ENCODE assay signal across 9 mouse cellular contexts in the genomic region with DNA sequence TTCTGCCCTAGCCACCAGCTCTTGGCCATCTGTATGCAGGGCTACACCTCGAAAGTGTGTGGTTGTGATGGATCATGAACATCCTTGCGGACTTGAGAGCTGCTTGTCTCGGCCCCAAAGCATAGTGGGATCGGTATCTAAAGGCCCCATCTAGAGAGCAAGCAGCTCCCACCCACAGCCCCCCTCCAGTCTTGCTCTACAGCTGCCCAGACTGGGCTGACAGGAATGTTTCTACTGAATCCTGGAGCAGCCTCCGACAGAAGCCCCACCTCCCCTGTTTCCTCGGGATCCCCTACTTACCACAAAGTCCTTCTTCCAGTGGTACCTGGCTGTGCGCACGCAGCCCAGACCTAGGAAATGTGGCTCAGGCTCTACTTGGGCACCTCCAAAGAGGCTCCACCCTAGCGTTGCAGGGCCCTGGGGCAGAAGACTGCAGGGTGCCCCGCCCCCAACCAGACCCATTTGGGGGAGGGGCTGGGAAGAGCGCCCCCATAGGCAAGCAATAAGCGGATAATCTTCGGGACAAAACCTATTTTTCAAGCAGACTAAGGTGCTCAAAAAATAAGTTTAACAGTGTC. TPM values are rescaled to one million over a fixed set of nuclear protein-coding genes. Genes with fewer than 3 reads are reported as not detected.
DNase-seq lines count a peak whose midpoint lies in the region; ATAC-seq and TF ChIP-seq lines count a peak whose summit lies in the region.
"Had no signal": no experiment of that assay in that cellular context is flagged by ENCODE, and none has a peak within 500 bp of the region (broad histone marks: within the 10 kb centered on the region; RNA-seq: fewer than 3 reads in every experiment).

Sult5a1 (minus strand) TSS at position 428 of the 578 bp plus-strand sequence.

- DNase-seq in kidney, adult 8-10 months: no peak
- peak; percentile 33 for DNase-seq in embryo, embryonic 10.5 days (ENCODE audit: low spot score)
- DNase-seq in liver, adult 2 months (ENCODE audit: extremely low read depth, low read depth, low spot score): no peak
- DNase-seq in cerebellum, postnatal 14 days: no peak
- DNase-seq: right cerebral cortex, postnatal 4 days had no signal

- no peaks in the 10 kb centered on the region for H3K36me3 ChIP-seq in kidney, embryonic 15.5 days
- no peaks in the 10 kb centered on the region for H3K36me3 ChIP-seq in forebrain, embryonic 13.5 days (ENCODE audit: poor library complexity, severe bottlenecking)
- H3K36me3 ChIP-seq in liver, adult 2 months (ENCODE audit: control insufficient read depth, insufficient read depth, low read length): no peaks in the 10 kb centered on the region

- TF ChIP-seq CTCF in liver, adult 2 months (IDR thresholded peaks at IDR 0.05; ENCODE audit: low read depth, low read length): no peak

- TF ChIP-seq POLR2A in liver, adult 2 months (IDR thresholded peaks at IDR 0.05; ENCODE audit: extremely low read depth, insufficient read depth, low read length): no peak

- peak within 1 kb of the TSS; percentile 21 for H3K4me3 ChIP-seq in kidney, embryonic 15.5 days (replicated peaks)
- no peak within 1 kb of the TSS for H3K4me3 ChIP-seq in forebrain, embryonic 13.5 days
- no peak within 1 kb of the TSS for H3K4me3 ChIP-seq in liver, adult 2 months (ENCODE audit: insufficient read depth, low read depth, low read length)

- peaks cover 21% of the 10 kb centered on the region for H3K4me1 ChIP-seq in kidney, embryonic 15.5 days
- H3K4me1 ChIP-seq in forebrain, embryonic 13.5 days: no peaks in the 10 kb centered on the region
- peaks cover 15% of the 10 kb centered on the region for H3K4me1 ChIP-seq in liver, adult 2 months (ENCODE audit: control insufficient read depth, insufficient read depth, low read length)

- H3K27me3 ChIP-seq in kidney, embryonic 15.5 days: no peaks in the 10 kb centered on the region
- no peaks in the 10 kb centered on the region for H3K27me3 ChIP-seq in forebrain, embryonic 13.5 days
- no peaks in the 10 kb centered on the region for H3K27me3 ChIP-seq in liver, adult 2 months (ENCODE audit: control insufficient read depth, insufficient read depth, low read length)

- WGBS in kidney, embryonic 15.5 days: 33% methylated on average over 13 of the region's 13 CpGs
- 30% methylated on average over 13 of the region's 13 CpGs for WGBS in forebrain, embryonic 13.5 days
- 57% methylated on average over 13 of the region's 13 CpGs for WGBS in liver, adult 2 months

- H3K4me2 ChIP-seq in kidney, embryonic 15.5 days: peak within 1 kb of the TSS; percentile 45
- peak within 1 kb of the TSS; percentile 22; the same call in 1 of the 2 replicates for H3K4me2 ChIP-seq in forebrain, embryonic 13.5 days

- H3K9ac ChIP-seq in kidney, embryonic 15.5 days: 0 out of 2 replicates have a peak within 1 kb of the TSS, but pooled peaks have one; percentile 2
- no peak within 1 kb of the TSS for H3K9ac ChIP-seq in forebrain, embryonic 13.5 days
- H3K9ac ChIP-seq in liver, adult 2 months (ENCODE audit: low read depth, low read length): peak within 1 kb of the TSS; percentile 58

- H3K9me3 ChIP-seq in kidney, embryonic 15.5 days (replicated peaks): no peaks in the 10 kb centered on the region
- no peaks in the 10 kb centered on the region for H3K9me3 ChIP-seq in forebrain, embryonic 13.5 days (replicated peaks)

- H3K27ac ChIP-seq in kidney, embryonic 15.5 days: no peak within 1 kb of the TSS
- H3K27ac ChIP-seq in forebrain, embryonic 13.5 days: no peak within 1 kb of the TSS
- peak within 1 kb of the TSS; percentile 92 for H3K27ac ChIP-seq in liver, adult 2 months (replicated peaks; ENCODE audit: insufficient read depth, low read depth, low read length)

- H3K79me2 ChIP-seq in liver, adult 2 months (ENCODE audit: control insufficient read depth, insufficient read depth, low read length): no peaks in the 10 kb centered on the region

- ATAC-seq in kidney, embryonic 15.5 days (replicated peaks; ENCODE audit: low FRiP score): 0 out of 2 replicates have a peak, but pooled peaks have one; percentile 49
- no peak for ATAC-seq in forebrain, embryonic 13.5 days
- no peak for ATAC-seq in megakaryocyte, adult 5-6 weeks (ENCODE audit: poor library complexity, severe bottlenecking)
- ATAC-seq in megakaryocyte progenitor cell, adult 5-6 weeks (replicated peaks; ENCODE audit: poor library complexity): no peak

RNA-seq across cellular contexts. Expression of gene Sult5a1, which starts in this region (rescaled TPM):
- polyA plus RNA-seq in kidney, embryonic 15.5 days (2015; fragmentation: Nextera tagmentation; extraction: Ambion mirVana): 9.5 and 12.7 TPM in 2 replicates
- polyA plus RNA-seq in forebrain, embryonic 13.5 days (2015; fragmentation: Nextera tagmentation; extraction: Ambion mirVana): 0.40 and 0.44 TPM in 2 replicates
- 15.5 and 29.8 TPM in 2 replicates for total RNA-seq in liver, adult 2 months (2014; rRNA removed)
- polyA plus RNA-seq in liver, adult 2 months (2012; rRNA removed): 62.7 and 154 TPM in 2 replicates
- total RNA-seq in megakaryocyte, adult 5-6 weeks (2015): not detected in 2 replicates
- total RNA-seq in megakaryocyte, adult 5-6 weeks (2017): not detected in 2 replicates
- total RNA-seq in megakaryocyte progenitor cell, adult 5-6 weeks (2015): not detected in 2 replicates
- not detected in 2 replicates for total RNA-seq in megakaryocyte progenitor cell, adult 5-6 weeks (2017)

Comparison
In these comparisons a context has a peak if more than half of its experiments do, and no peak if none do; other contexts are left out.
1. RNA of gene Sult5a1 (total RNA-seq): 15.5 to 29.8 TPM in liver, adult 2 months; not detected in megakaryocyte, adult 5-6 weeks and not detected in megakaryocyte progenitor cell, adult 5-6 weeks; every median in the first group is over 10 times any median in the second.